Mouse (Mus musculus) C2C12 (cell line): ENCODE measurements around the gene Psmb2. TPM values are rescaled to one million over a fixed set of nuclear protein-coding genes. Genes with fewer than 3 reads are reported as not detected.

ENCODE experiments used
- H3K27me3 ChIP-seq: one replicate; pipeline ENCODE4 v1.6.1; 2011; ENCODE audit not compliant: control insufficient read depth, insufficient read depth, insufficient read length
- H3K36me3 ChIP-seq: one replicate; pipeline ENCODE4 v1.6.1; 2011; ENCODE audit not compliant: control insufficient read depth, insufficient read depth
- H3K4me3 ChIP-seq: one replicate; pipeline ENCODE4 v1.5.1; 2011; ENCODE audit warnings: mild to moderate bottlenecking, control low read depth; ENCODE audit not compliant: poor library complexity, insufficient read depth, severe bottlenecking
- H3K79me2 ChIP-seq: one replicate; pipeline ENCODE4 v1.6.1; 2011; ENCODE audit not compliant: control insufficient read depth, insufficient read depth
- H3K79me3 ChIP-seq: one replicate; pipeline ENCODE4 v1.6.1; 2011; ENCODE audit warnings: low read depth, control low read depth
- H3ac ChIP-seq: one replicate; pipeline ENCODE3; 2011; ENCODE audit warnings: low read depth; ENCODE audit not compliant: control insufficient read depth, insufficient read length
- CEBPB ChIP-seq: IDR thresholded peaks from one replicate; pipeline ENCODE4 v1.6.1; 2011; ENCODE audit warnings: low read depth, mild to moderate bottlenecking, control low read depth, moderate library complexity
- CTCF ChIP-seq: IDR thresholded peaks from one replicate; pipeline ENCODE4 v1.5.1; 2011; ENCODE audit not compliant: control insufficient read depth, insufficient read depth, insufficient read length
- FOSL1 ChIP-seq: IDR thresholded peaks from one replicate; pipeline ENCODE4 v1.8.0; 2011; ENCODE audit warnings: mild to moderate bottlenecking, low read length; ENCODE audit not compliant: poor library complexity, insufficient read depth, severe bottlenecking
- MAX ChIP-seq: IDR thresholded peaks from one replicate; pipeline ENCODE4 v1.6.1; 2011; ENCODE audit warnings: mild to moderate bottlenecking, control low read depth
- MYOD1 ChIP-seq: IDR thresholded peaks from one replicate; pipeline ENCODE4 v1.6.1; 2011; ENCODE audit warnings: low read depth; ENCODE audit not compliant: control insufficient read depth, insufficient read length
- MYOG ChIP-seq: IDR thresholded peaks from one replicate; pipeline ENCODE4 v1.6.1; 2011; ENCODE audit not compliant: control insufficient read depth, insufficient read length; ENCODE audit errors: extremely low read depth
- USF1 ChIP-seq: IDR thresholded peaks from one replicate; pipeline ENCODE4 v1.6.1; 2011; ENCODE audit warnings: low read depth, mild to moderate bottlenecking, control low read depth, moderate library complexity
- polyA plus RNA-seq: library from polyadenylated mRNA; unstranded; fragments of >200 nt; fragmentation: generic; extraction: Trizol; gene quantifications from one replicate; pipeline ENCODE4 v1.2.1, GENCODE M21; 2012; ENCODE audit warnings: missing spikeins

Gene Psmb2
- polyA plus RNA-seq, 1 experiment: 243 TPM

DNA sequence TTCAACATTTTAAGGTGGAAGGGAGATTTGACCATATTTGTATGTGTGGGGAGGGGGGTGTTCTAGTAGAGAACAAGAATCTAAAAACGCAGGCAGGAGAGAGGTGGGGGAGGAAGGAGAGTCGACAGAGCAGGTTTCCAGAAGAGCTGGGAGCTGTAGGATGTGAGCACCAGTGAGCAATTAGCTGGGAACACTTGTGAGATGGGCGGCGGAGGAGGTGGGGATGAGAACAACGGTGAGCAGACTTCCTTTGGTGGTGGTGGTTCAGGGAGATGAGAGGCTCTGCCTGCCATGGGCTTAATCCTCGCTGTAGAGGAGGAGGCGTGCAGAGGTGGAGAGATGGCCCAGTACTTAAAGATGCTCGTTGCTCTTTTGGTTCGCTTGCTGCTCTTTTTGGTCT lies 35.5 kb upstream of the Psmb2 start:
- H3K79me2 ChIP-seq: no peaks in the 10 kb centered on the region
- no peaks in the 10 kb centered on the region for H3K36me3 ChIP-seq
- TF ChIP-seq FOSL1: no peak
- H3K4me3 ChIP-seq: no peak overlapping the region
- peaks cover 42% of the 10 kb centered on the region for H3K27me3 ChIP-seq
- H3K79me3 ChIP-seq: no peaks in the 10 kb centered on the region
- H3ac ChIP-seq: no peak overlapping the region

DNA sequence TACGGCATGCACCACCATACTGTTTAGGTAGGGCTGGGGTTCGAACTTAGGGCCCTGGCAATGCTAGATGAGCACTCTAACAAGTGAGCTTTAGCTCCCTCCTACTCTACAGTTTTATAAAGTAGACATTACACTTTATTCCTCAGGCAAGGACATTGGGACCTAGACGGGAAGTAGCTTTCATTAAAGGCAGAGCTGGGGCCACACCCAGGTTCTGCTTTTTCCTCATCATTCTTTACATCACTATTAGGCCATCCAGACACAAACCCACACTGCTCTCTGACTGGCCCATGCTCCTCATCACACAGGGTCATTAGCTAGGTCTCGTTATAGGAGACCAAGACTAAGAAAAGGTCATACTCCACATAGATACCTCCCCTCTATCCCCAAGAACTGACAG lies 33.6 kb upstream of the Psmb2 start:
- no peak overlapping the region for H3ac ChIP-seq
- H3K79me3 ChIP-seq: no peaks in the 10 kb centered on the region
- H3K4me3 ChIP-seq: no peak overlapping the region
- TF ChIP-seq CEBPB (no peak), FOSL1 (no peak), CTCF (no peak), USF1 (no peak), MYOD1 (no peak)
- H3K27me3 ChIP-seq: peaks cover 45% of the 10 kb centered on the region
- H3K36me3 ChIP-seq: no peaks in the 10 kb centered on the region
- H3K79me2 ChIP-seq: no peaks in the 10 kb centered on the region

DNA sequence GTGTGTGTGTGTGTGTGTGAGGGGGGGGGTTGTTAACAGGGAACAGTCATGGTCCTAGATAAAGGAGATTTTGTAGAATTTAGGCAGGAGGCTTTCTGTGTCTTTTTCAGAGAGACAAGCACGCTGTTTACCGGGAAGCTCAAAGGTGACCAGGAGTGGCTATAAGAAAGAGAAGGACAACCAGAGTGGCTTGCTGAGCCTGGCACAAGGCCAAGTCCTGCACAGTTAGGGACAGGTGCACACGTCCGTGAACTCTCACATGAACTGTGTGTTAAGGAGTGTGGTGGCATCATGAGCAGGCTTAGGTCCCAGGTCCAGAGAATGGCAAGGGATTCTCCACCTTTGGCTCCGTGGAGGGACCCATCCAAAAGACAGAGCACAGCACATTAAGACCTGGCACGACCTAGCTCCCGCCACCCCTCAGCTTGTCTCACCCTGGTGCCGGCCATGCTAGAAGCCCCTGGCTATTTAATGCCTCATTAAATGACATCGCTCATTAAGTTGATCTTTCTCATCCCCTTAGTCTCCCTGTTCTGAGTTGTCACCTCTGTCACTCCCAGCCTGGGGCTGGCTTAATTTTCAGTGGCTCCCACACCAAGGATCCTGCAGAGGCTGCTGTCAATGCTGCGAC lies 33.0 kb upstream of the Psmb2 start:
- no peaks in the 10 kb centered on the region for H3K79me2 ChIP-seq
- no peak overlapping the region for H3K4me3 ChIP-seq
- H3K27me3 ChIP-seq: peaks cover 45% of the 10 kb centered on the region
- no peaks in the 10 kb centered on the region for H3K36me3 ChIP-seq
- no peaks in the 10 kb centered on the region for H3K79me3 ChIP-seq
- TF ChIP-seq MYOG: no peak
- no peak for TF ChIP-seq USF1
- no peak for TF ChIP-seq FOSL1
- TF ChIP-seq MAX: no peak
- no peak for TF ChIP-seq MYOD1
- TF ChIP-seq CTCF: no peak
- TF ChIP-seq CEBPB: no peak
- no peak overlapping the region for H3ac ChIP-seq

DNA sequence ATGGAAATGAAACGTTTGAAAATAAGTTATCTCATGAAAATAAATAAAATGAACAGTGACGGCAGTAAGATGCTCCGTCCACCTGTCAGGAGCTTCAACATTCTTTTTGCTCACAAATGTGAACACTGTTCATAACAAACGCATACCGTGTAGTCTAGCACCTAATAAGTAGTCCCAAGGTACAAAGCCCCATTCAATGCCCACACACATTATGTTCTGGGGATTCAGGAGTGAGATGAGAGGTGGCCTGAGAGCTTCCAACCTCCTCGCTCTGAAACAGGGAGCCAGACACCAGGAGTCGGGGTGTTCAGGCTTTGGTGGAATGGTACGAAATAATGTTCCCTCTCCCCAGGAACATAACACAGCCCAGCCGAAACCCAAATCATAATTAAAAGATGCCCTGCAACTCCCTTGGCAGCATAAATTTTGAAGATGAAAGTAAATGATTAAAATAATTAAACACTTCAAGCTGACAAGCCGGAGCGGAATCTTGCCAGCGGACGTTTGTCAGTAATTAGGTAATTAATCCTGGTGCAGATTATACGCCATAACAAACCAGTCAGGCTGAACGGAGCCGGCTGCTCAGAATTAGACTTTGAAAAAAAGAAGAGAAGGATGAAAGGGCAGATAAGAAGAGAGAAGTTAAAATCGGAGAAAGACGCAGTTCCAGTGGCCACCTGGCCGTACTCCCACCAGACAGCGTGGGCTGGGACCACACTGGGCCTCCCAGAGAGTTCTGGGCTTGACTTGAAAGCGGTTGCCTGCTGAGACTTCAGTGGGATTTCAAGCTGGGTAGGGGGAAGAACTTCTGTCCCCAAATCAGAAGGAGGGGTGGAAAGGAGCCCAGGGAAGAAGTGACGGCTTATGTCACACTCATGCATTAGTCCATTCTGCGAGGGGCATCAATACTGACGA lies 29.2 kb upstream of the Psmb2 start:
- no peak overlapping the region for H3ac ChIP-seq
- H3K79me3 ChIP-seq: no peaks in the 10 kb centered on the region
- no peaks in the 10 kb centered on the region for H3K36me3 ChIP-seq
- TF ChIP-seq USF1 (no peak), CEBPB (no peak), CTCF (no peak), FOSL1 (no peak), MYOD1 (no peak)
- H3K27me3 ChIP-seq: peaks cover 56% of the 10 kb centered on the region
- H3K4me3 ChIP-seq: no peak overlapping the region
- H3K79me2 ChIP-seq: no peaks in the 10 kb centered on the region

DNA sequence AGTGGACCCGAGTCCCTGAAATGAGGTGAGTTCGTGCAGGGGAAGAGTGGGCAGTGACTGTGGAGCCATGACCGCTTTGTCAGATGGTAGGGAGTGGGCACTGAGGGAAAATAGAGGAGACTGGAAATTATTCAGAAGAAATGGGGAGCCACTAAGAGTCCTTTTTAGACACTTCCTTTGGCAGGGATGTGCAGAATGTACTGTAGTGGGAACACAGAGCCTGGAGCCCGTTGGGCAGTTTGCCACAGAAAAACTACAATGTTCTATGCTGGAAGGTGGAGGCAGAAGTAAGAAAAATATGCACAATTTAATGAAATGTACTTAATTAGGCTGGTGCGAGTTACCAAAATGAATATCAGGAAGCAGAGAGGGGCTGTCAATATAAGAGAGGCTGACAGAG lies 24.3 kb upstream of the Psmb2 start:
- TF ChIP-seq CTCF (no peak), MAX (no peak), MYOG (no peak), CEBPB (no peak), FOSL1 (no peak), USF1 (no peak), MYOD1 (no peak)
- Histone ChIP-seq H3K79me2 (no peaks in the 10 kb centered on the region), H3K79me3 (no peaks in the 10 kb centered on the region), H3K36me3 (no peaks in the 10 kb centered on the region), H3K27me3 (peaks cover 62% of the 10 kb centered on the region), H3K4me3 (no peak overlapping the region), H3ac (no peak overlapping the region)

DNA sequence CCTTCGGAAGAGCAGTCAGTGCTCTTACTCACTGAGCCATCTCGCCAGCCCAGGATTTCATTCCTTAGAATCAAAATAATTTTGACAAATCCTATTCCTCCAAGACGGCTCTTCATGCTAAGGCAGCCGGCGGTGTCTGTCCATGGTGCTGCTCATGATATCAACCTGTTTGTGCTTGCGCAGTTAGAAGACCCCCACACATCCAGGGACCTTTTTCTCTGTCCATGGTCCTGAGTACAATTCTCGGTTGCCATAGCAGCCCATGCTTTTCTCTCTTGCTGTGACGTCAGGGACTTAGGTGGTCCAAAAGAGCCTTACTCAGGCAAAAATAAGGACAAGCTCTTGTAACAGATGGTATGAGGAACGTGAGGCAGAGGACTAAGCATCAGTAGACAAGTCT lies 22.1 kb upstream of the Psmb2 start:
- Histone ChIP-seq H3K36me3 (no peaks in the 10 kb centered on the region), H3ac (no peak overlapping the region), H3K79me3 (no peaks in the 10 kb centered on the region), H3K79me2 (no peaks in the 10 kb centered on the region), H3K27me3 (peaks cover 49% of the 10 kb centered on the region), H3K4me3 (no peak overlapping the region)
- TF ChIP-seq CTCF (no peak), CEBPB (no peak), MYOG (no peak), USF1 (no peak), MYOD1 (no peak), FOSL1 (no peak), MAX (no peak)
